Mouse (Mus musculus) megakaryocyte, embryonic 14.5 days (primary cell): Measurements from ENCODE around the gene Itpka.

ENCODE experiments used
- FLI1 ChIP-seq: IDR thresholded peaks from 2 replicates; pipeline ENCODE4 v1.6.1; 2012; ENCODE audit warnings: low read length, inconsistent platforms, mixed read lengths
- GATA1 ChIP-seq: IDR thresholded peaks from 3 replicates; pipeline ENCODE4 v1.6.1; 2012; ENCODE audit warnings: mixed read lengths, low read length, inconsistent platforms, borderline replicate concordance

DNA sequence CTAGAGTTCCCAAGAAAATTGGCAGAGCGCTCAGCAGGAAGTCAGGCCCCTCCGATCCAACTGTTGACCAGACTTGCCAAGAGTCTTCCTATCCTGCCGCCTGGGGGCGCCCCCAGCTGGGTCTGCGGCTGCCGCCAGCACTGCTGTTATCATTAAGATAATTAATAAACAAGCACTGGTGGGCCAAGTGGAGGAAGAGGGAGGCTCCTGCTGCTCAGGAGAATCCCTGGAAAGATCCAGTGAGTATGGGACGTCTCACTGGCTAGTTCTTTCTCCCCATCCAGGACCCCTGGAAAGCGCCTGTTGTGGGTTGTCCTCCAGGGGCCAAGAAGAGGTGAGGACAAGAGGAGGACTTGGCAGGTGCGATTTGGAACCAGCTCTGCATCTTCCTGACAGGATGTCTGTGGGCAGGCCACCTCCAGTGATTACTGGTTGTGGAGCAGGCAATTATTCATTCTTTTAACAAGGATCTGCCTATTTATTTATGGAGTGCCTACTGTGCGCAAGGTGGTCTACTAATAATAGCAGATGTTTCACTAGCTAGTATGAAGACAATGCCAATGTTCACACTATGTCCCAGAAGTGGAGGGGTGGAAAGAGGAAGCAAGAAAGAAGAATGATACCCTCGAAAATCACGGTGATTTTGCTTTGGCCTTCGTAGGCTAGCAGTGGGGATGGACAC is 56.2 kb downstream of the Itpka start:
- TF ChIP-seq GATA1 (no peak), FLI1 (no peak)
